In the genomic region with DNA sequence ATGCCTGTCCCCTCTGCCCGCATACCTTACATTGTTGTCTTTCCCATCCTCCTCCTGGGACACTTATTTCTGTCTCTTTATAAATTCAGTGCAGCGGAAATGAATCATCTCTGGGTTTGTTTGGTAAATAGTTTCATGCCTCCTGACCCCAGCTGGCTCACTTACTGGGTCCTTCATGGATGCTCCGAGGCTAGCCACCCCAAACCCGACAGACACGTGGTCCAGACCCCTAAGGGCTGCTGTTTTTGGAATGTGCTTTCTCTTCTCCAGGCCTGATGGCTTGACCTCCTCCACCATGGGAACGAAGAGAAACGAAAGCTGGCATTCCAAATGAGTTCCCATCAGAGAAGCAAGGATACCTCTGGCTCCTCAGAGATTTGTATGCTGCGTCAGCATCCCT, we compare ENCODE assay signal across 24 mouse cellular contexts. TPM values are rescaled to one million over a fixed set of nuclear protein-coding genes. Genes with fewer than 3 reads are reported as not detected.
DNase-seq lines count a peak whose midpoint lies in the region; TF ChIP-seq lines count a peak whose summit lies in the region.
"Had no signal": no experiment of that assay in that cellular context is flagged by ENCODE, and none has a peak within 500 bp of the region (broad histone marks: within the 10 kb centered on the region; RNA-seq: fewer than 3 reads in every experiment).

No protein-coding gene starts in this region.

- H3K79me2 ChIP-seq in liver, adult 2 months (ENCODE audit: control insufficient read depth, insufficient read depth, low read length) = peaks cover 17% of the 10 kb centered on the region; the same call in 1 of the 2 replicates

- peak; percentile 52 for DNase-seq in kidney, adult 11 months
- DNase-seq in kidney, adult 9 months = no peak
- DNase-seq in liver, adult 2 months (ENCODE audit: extremely low read depth, low read depth, low spot score) = peak; percentile 52
- DNase-seq in liver = no peak
- DNase-seq in 3T3-L1 (ENCODE audit: low read depth, low spot score) = peak; percentile 48
- no peak for DNase-seq in right cerebral cortex, postnatal 14 days
- no peak for DNase-seq in neural tube, embryonic 10.5 days (ENCODE audit: extremely low spot score, low spot score)
- DNase-seq: adrenal gland, postnatal 25 days; cerebellum, adult 9-10 months; gastrocnemius, postnatal 25 days; layer of hippocampus, adult 9-11 months; retina, postnatal 1 day; thymus, adult 18-20 months; thymus, postnatal 4 days had no signal

- peaks cover 15% of the 10 kb centered on the region for H3K4me1 ChIP-seq in liver, adult 2 months (ENCODE audit: control insufficient read depth, insufficient read depth, low read length)
- H3K4me1 ChIP-seq in brown adipose tissue, adult 24 weeks (ENCODE audit: control insufficient read depth, insufficient read depth, insufficient read length, low read length) = peaks cover 2% of the 10 kb centered on the region

- no peak overlapping the region; the same call in 1 of the 2 replicates for H3K27ac ChIP-seq in liver, adult 2 months (replicated peaks; ENCODE audit: insufficient read depth, low read depth, low read length)
- H3K27ac ChIP-seq in brown adipose tissue, adult 24 weeks (replicated peaks; ENCODE audit: low read depth, low read length) = peak overlapping the region; percentile 31; the same call in 1 of the 2 replicates
- H3K27ac ChIP-seq: embryonic facial prominence, embryonic 10.5 days; forebrain, embryonic 15.5 days; heart, embryonic 15.5 days; hindbrain, embryonic 15.5 days; limb, embryonic 13.5 days; liver, embryonic 15.5 days; midbrain, embryonic 15.5 days; neural tube, embryonic 13.5 days had no signal

- no peak overlapping the region for H3K4me3 ChIP-seq in liver, adult 2 months (ENCODE audit: insufficient read depth, low read depth, low read length)
- no peak overlapping the region for H3K4me3 ChIP-seq in brown adipose tissue, adult 24 weeks (ENCODE audit: insufficient read depth, low read depth, low read length)
- H3K4me3 ChIP-seq: embryonic facial prominence, embryonic 10.5 days; forebrain, embryonic 15.5 days; heart, embryonic 15.5 days; hindbrain, embryonic 15.5 days; limb, embryonic 13.5 days; liver, embryonic 15.5 days; midbrain, embryonic 15.5 days; neural tube, embryonic 13.5 days had no signal

- H3K27me3 ChIP-seq in liver, adult 2 months (ENCODE audit: control insufficient read depth, insufficient read depth, low read length) = no peaks in the 10 kb centered on the region

- 83% methylated on average over 8 of the region's 8 CpGs for WGBS in liver, adult 2 months

- peaks cover 7% of the 10 kb centered on the region; the same call in 1 of the 2 replicates for H3K36me3 ChIP-seq in liver, adult 2 months (ENCODE audit: control insufficient read depth, insufficient read depth, low read length)
- H3K36me3 ChIP-seq: embryonic facial prominence, embryonic 10.5 days; forebrain, embryonic 15.5 days; heart, embryonic 15.5 days; hindbrain, embryonic 15.5 days; limb, embryonic 13.5 days; liver, embryonic 15.5 days; midbrain, embryonic 15.5 days; neural tube, embryonic 13.5 days had no signal

- TF ChIP-seq CTCF in liver, adult 2 months (IDR thresholded peaks at IDR 0.05; ENCODE audit: low read depth, low read length) = no peak

- TF ChIP-seq POLR2A in liver, adult 2 months (IDR thresholded peaks at IDR 0.05; ENCODE audit: extremely low read depth, insufficient read depth, low read length) = no peak

- no peak overlapping the region for H3K9ac ChIP-seq in liver, adult 2 months (ENCODE audit: low read depth, low read length)
- H3K9ac ChIP-seq: forebrain, embryonic 15.5 days; heart, embryonic 15.5 days; hindbrain, embryonic 15.5 days; limb, embryonic 13.5 days; liver, embryonic 15.5 days; midbrain, embryonic 15.5 days; neural tube, embryonic 13.5 days had no signal

RNA-seq across cellular contexts. Expression of a gene that starts 1.5 kb away (rescaled TPM):
- 32.1 and 33.4 TPM in 2 replicates for total RNA-seq in liver, adult 2 months (2014; rRNA removed)
- 23.6 and 27.3 TPM in 2 replicates for polyA plus RNA-seq in liver, adult 2 months (2012; rRNA removed)
- polyA plus RNA-seq in brown adipose tissue, adult 24 weeks (2012; ENCODE audit: insufficient read depth, insufficient read length, missing spikeins) = 2.9 and 5.8 TPM in 2 replicates
- total RNA-seq: hematopoietic stem cell, adult 5-6 weeks had no signal

RNA-seq across cellular contexts. Expression of a gene that starts 10.4 kb away (rescaled TPM):
- 20.5 and 21.6 TPM in 2 replicates for total RNA-seq in liver, adult 2 months (2014; rRNA removed)
- polyA plus RNA-seq in liver, adult 2 months (2012; rRNA removed) = 5.0 and 5.3 TPM in 2 replicates
- 35.2 and 39.9 TPM in 2 replicates for polyA plus RNA-seq in brown adipose tissue, adult 24 weeks (2012; ENCODE audit: insufficient read depth, insufficient read length, missing spikeins)

RNA-seq across cellular contexts. Expression of a gene that starts 31.3 kb away (rescaled TPM):
- total RNA-seq in liver, adult 2 months (2014; rRNA removed) = 6.1 and 6.6 TPM in 2 replicates
- polyA plus RNA-seq in liver, adult 2 months (2012; rRNA removed) = 9.4 and 11.0 TPM in 2 replicates
- 4.2 and 4.3 TPM in 2 replicates for polyA plus RNA-seq in brown adipose tissue, adult 24 weeks (2012; ENCODE audit: insufficient read depth, insufficient read length, missing spikeins)

RNA-seq across cellular contexts. Expression of a gene that starts 56.4 kb away (rescaled TPM):
- 32.1 and 37.1 TPM in 2 replicates for total RNA-seq in liver, adult 2 months (2014; rRNA removed)
- 8.4 and 8.9 TPM in 2 replicates for polyA plus RNA-seq in liver, adult 2 months (2012; rRNA removed)
- polyA plus RNA-seq in brown adipose tissue, adult 24 weeks (2012; ENCODE audit: insufficient read depth, insufficient read length, missing spikeins) = 40.7 and 54.8 TPM in 2 replicates

Comparison
In these comparisons a context has a peak if more than half of its experiments do, and no peak if none do; other contexts are left out.
1. DNase-seq: peak in kidney, adult 11 months (single experiment), liver, adult 2 months (single experiment) and 3T3-L1 (single experiment); none in kidney, adult 9 months (single experiment), liver (single experiment), right cerebral cortex, postnatal 14 days (single experiment) and neural tube, embryonic 10.5 days (single experiment).